Mouse (Mus musculus) hindbrain, embryonic 11.5 days (tissue): ENCODE measurements around the gene Ly6g6c. TPM values are rescaled to one million over a fixed set of nuclear protein-coding genes. Genes with fewer than 3 reads are reported as not detected.
A peak's percentile ranks its signal among the peaks of the same experiment; 100 is the strongest.

Source experiments
- ATAC-seq: fragments of 200-750 bp; cut with Nextera tagmentation; 2 replicates; pipeline ENCODE4 v1.8.0; 2017; ENCODE audit warnings: mild to moderate bottlenecking, moderate TSS enrichment, moderate library complexity; ENCODE audit not compliant: low FRiP score
- DNase-seq: peaks from one replicate; pipeline ENCODE4 v3.0.0-alpha.2; 2015; ENCODE audit warnings: low spot score
- H3K27ac ChIP-seq: fragments of 300-500 bp; sonication (generic); 2 replicates; pipeline ENCODE4 v1.5.1; 2014; ENCODE audit warnings: mild to moderate bottlenecking, low read depth, low read length
- H3K27me3 ChIP-seq: fragments of 300-500 bp; sonication (generic); 2 replicates; pipeline ENCODE4 v1.6.1; 2014; ENCODE audit warnings: mild to moderate bottlenecking, low read length, moderate library complexity, mixed read lengths; ENCODE audit not compliant: control insufficient read depth, insufficient read depth
- H3K36me3 ChIP-seq: fragments of 300-500 bp; sonication (generic); 2 replicates; pipeline ENCODE4 v1.6.1; 2014; ENCODE audit warnings: mild to moderate bottlenecking, low read length, moderate library complexity, mixed read lengths; ENCODE audit not compliant: control insufficient read depth, insufficient read depth
- H3K4me1 ChIP-seq: fragments of 300-500 bp; sonication (generic); replicated peaks from 2 replicates; pipeline ENCODE4 v1.6.1; 2014; ENCODE audit warnings: low read length, mixed read lengths; ENCODE audit not compliant: control insufficient read depth, insufficient read depth
- H3K4me2 ChIP-seq: fragments of 300-500 bp; sonication (generic); replicated peaks from 2 replicates; pipeline ENCODE4 v1.6.1; 2014; ENCODE audit warnings: mild to moderate bottlenecking, low read depth, low read length
- H3K4me3 ChIP-seq: fragments of 300-500 bp; sonication (generic); 2 replicates; pipeline ENCODE4 v1.5.1; 2014; ENCODE audit warnings: low read depth, low read length
- H3K9ac ChIP-seq: fragments of 300-500 bp; sonication (generic); 2 replicates; pipeline ENCODE4 v1.6.1; 2014; ENCODE audit warnings: low read depth, low read length
- H3K9me3 ChIP-seq: fragments of 300-500 bp; sonication (generic); 2 replicates; pipeline ENCODE4 v1.6.1; 2016; ENCODE audit warnings: low read length; ENCODE audit not compliant: control insufficient read depth
- WGBS: fragments of 180-500 bp; shearing (Covaris S2); extraction: QIAGEN DNeasy Blood & Tissue Kit; methylation state at CpG from one replicate; pipeline ENCODE4 v1.1.7; 2014; 5-methylcytosine and 5-hydroxymethylcytosine counted together
- polyA plus RNA-seq: library from polyadenylated mRNA; unstranded; fragments of >200 nt; fragmentation: Nextera tagmentation; extraction: Ambion mirVana; gene quantifications from 2 replicates; pipeline ENCODE4 v1.2.1, GENCODE M21; 2014

Ly6g6c gene
- polyA plus RNA-seq: 0.19 TPM in 1 of 2 replicates, not detected in the other

- DNase-seq (peak; percentile 55), ATAC-seq (0 out of 2 replicates have a peak, but pooled peaks have one; percentile 45)
- Histone ChIP-seq H3K27ac (no peak within 1 kb of the TSS), H3K4me2 (peak within 1 kb of the TSS; percentile 54), H3K27me3 (peaks cover 13% of the 10 kb centered on the region), H3K9ac (peak within 1 kb of the TSS; percentile 24), H3K36me3 (peaks cover 8% of the 10 kb centered on the region; the same call in 1 of the 2 replicates), H3K9me3 (no peaks in the 10 kb centered on the region), H3K4me3 (peak within 1 kb of the TSS; percentile 29), H3K4me1 (peaks cover 3% of the 10 kb centered on the region; the same call in 1 of the 2 replicates)
- WGBS: 1% methylated on average over 48 of the region's 48 CpGs
These were observed at the start of gene Ly6g6c for GRCm38 (mm10) chr17:35064951-35065947. Gene Ly6g6c, plus strand, starts transcription at chr17:35065388.

GRCm38 (mm10) chr17:35016376-35016775 is 48.8 kb upstream of the Ly6g6c start, which contains the start of gene Vwa7:
Gene Vwa7, plus strand, starts transcription at chr17:35016579.
- no peak within 1 kb of the TSS for H3K27ac ChIP-seq
- ATAC-seq: no peak

GRCm38 (mm10) chr17:35016791-35017705 is 48.1 kb upstream of the Ly6g6c start:
- ATAC-seq: no peak
- H3K4me1 ChIP-seq: peaks cover 4% of the 10 kb centered on the region; the same call in 1 of the 2 replicates
- DNase-seq: no peak
- H3K27me3 ChIP-seq: no peaks in the 10 kb centered on the region
- WGBS: 81% methylated on average over 10 of the region's 10 CpGs
- no peaks in the 10 kb centered on the region for H3K9me3 ChIP-seq
- no peak overlapping the region for H3K27ac ChIP-seq
- no peak overlapping the region for H3K4me2 ChIP-seq
- H3K36me3 ChIP-seq: peaks cover 22% of the 10 kb centered on the region; the same call in 1 of the 2 replicates
- no peak overlapping the region for H3K4me3 ChIP-seq
- H3K9ac ChIP-seq: no peak overlapping the region

More at GRCm38 (mm10) chr17:35016376-35016775, 48.8 kb upstream of the Ly6g6c start, which contains the start of gene Vwa7:
- no peaks in the 10 kb centered on the region for H3K9me3 ChIP-seq
- WGBS: 85% methylated on average over 12 of the region's 12 CpGs
- H3K9ac ChIP-seq: no peak within 1 kb of the TSS
- H3K27me3 ChIP-seq: no peaks in the 10 kb centered on the region
- H3K36me3 ChIP-seq: peaks cover 25% of the 10 kb centered on the region; the same call in 1 of the 2 replicates
- no peak within 1 kb of the TSS for H3K4me3 ChIP-seq
- H3K4me1 ChIP-seq: peaks cover under 1% of the 10 kb centered on the region; the same call in 1 of the 2 replicates
- no peak for DNase-seq
- H3K4me2 ChIP-seq: no peak within 1 kb of the TSS

GRCm38 (mm10) chr17:35017706-35018030 is 47.5 kb upstream of the Ly6g6c start:
- Histone ChIP-seq H3K9me3 (no peaks in the 10 kb centered on the region), H3K27ac (no peak overlapping the region), H3K36me3 (peaks cover 16% of the 10 kb centered on the region; the same call in 1 of the 2 replicates), H3K4me1 (peaks cover 4% of the 10 kb centered on the region; the same call in 1 of the 2 replicates), H3K4me3 (no peak overlapping the region), H3K4me2 (no peak overlapping the region), H3K27me3 (no peaks in the 10 kb centered on the region), H3K9ac (no peak overlapping the region)
- WGBS: 76% methylated on average over 14 of the region's 14 CpGs
- ATAC-seq (no peak), DNase-seq (no peak)

- Histone ChIP-seq H3K27me3 (no peaks in the 10 kb centered on the region), H3K4me1 (peaks cover 4% of the 10 kb centered on the region; the same call in 1 of the 2 replicates), H3K9ac (no peak overlapping the region), H3K4me3 (no peak overlapping the region), H3K27ac (no peak overlapping the region), H3K4me2 (no peak overlapping the region), H3K9me3 (no peaks in the 10 kb centered on the region), H3K36me3 (peaks cover 16% of the 10 kb centered on the region; the same call in 1 of the 2 replicates)
- ATAC-seq (no peak), DNase-seq (no peak)
- 87% methylated on average over 3 of the region's 3 CpGs for WGBS
These were observed 47.0 kb upstream of the Ly6g6c start for GRCm38 (mm10) chr17:35018171-35018570.

- 77% methylated on average over 11 of the region's 11 CpGs for WGBS
- ATAC-seq: no peak
- Histone ChIP-seq H3K4me3 (no peak overlapping the region), H3K27ac (no peak overlapping the region), H3K36me3 (peaks cover 8% of the 10 kb centered on the region; the same call in 1 of the 2 replicates), H3K9ac (no peak overlapping the region), H3K4me2 (no peak overlapping the region), H3K27me3 (no peaks in the 10 kb centered on the region), H3K9me3 (no peaks in the 10 kb centered on the region), H3K4me1 (peaks cover 4% of the 10 kb centered on the region; the same call in 1 of the 2 replicates)
- DNase-seq: no peak
These were observed 45.3 kb upstream of the Ly6g6c start for GRCm38 (mm10) chr17:35019894-35020293.

GRCm38 (mm10) chr17:35020551-35020950 is 44.6 kb upstream of the Ly6g6c start:
- peaks cover 4% of the 10 kb centered on the region; the same call in 1 of the 2 replicates for H3K4me1 ChIP-seq
- ATAC-seq (no peak), DNase-seq (no peak)
- H3K9me3 ChIP-seq: no peaks in the 10 kb centered on the region
- no peak overlapping the region for H3K4me2 ChIP-seq
- H3K9ac ChIP-seq: no peak overlapping the region
- H3K27ac ChIP-seq: no peak overlapping the region
- WGBS: 89% methylated on average over 8 of the region's 8 CpGs
- H3K36me3 ChIP-seq: 0 out of 2 replicates have a peak, but pooled peaks cover 5% of the 10 kb centered on the region
- H3K4me3 ChIP-seq: no peak overlapping the region
- H3K27me3 ChIP-seq: no peaks in the 10 kb centered on the region
